Mouse (Mus musculus) T-cell, adult 2 months (primary cell): ENCODE measurements around the gene Atp8a2.

ENCODE experiments used
- DNase-seq: peaks from one replicate; pipeline ENCODE4 v3.0.0; 2022; ENCODE audit warnings: low spot score

Atp8a2 gene

DNA sequence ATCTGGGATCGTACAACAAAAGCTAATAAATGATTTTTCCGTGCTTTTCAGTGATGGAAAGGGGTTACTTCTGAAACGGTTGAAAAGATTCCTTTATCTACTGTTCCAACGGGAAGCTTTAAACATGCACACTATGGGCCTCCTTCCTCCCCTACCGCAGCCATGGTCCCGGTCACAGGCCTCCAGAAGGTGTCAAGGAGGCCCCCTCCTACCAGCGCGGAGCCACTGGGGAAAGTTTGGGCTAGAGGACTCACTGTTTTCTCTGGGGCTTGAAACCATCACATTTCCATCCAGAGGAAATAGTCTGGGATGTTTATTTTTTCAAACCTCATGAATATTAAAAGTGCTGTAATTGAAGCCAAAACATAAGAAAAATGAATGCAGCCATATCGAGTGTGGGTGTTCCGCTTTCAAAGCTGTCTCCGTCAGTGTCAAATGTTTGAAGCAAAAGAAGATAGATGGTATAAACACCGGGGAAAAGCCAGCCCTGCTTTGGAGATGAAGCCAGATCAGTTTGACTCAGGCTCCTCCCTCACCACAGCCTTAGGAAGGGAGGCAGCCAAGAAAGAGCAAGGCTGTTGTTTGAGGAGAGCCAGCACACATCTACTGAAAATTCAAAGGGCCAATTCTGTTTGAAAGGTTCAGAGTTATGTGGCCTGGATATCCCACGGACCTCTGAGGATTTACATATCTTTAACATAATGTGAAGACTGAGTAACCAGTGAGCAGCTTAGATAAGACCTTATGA, 481.1 kb downstream of the Atp8a2 start:
- DNase-seq, result no peak

DNA sequence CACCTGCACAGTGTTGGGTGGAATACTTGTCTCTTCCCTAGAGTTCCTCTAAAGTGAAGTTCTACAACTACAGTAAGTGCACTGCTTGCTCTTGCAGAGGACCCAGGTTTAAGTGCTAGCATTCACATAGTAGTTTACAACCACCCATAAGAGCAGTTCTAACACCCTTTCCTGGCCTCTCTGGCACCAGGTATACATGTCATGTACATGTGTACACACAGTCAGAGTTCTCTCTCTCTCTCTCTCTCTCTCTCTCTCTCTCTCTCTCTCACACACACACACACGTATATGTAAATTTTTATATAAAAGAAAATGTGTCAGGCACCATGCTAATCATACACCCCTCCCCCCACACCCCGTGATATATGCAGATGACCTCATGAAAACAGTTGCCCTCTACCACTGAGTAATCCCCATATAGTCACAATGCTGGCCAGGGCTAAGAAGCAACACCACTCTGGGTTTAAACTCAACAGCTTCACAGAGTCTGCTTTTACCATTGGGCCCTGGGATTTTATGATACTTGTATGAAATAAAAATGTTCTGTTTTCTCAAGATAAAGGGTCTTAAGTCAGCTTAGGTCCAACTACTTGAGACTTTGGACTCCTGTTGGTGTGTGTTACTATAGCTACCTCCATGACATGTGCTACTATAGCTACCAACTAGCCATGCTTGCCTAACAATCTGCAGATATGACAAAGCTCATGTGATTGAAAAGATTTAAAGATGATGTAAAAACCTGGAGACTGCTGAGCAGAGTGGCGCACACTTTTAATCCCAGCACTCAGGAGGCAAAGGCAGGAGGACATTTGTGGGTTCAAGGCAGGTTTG, 487.3 kb downstream of the Atp8a2 start:
- no peak for DNase-seq

DNA sequence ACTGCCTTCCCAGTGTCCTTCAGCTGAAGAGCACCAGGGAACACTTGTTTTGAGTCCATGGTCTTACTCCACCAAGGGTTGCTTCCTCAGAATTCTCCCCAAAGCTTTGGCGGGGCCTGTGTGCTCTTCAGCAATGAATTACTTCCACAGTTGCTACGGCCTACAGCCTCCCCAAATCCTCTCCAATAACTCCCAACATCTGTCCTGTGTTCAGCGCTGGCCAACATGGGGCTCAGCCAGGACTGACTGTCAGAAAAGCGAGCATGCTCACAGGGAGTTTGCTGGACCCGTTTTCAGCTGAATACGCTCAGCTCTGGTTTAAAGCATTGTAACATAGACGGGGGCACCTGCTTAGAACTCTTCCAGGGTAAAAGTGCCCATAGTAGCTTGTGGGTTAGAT, 489.0 kb downstream of the Atp8a2 start:
- DNase-seq, result no peak

DNA sequence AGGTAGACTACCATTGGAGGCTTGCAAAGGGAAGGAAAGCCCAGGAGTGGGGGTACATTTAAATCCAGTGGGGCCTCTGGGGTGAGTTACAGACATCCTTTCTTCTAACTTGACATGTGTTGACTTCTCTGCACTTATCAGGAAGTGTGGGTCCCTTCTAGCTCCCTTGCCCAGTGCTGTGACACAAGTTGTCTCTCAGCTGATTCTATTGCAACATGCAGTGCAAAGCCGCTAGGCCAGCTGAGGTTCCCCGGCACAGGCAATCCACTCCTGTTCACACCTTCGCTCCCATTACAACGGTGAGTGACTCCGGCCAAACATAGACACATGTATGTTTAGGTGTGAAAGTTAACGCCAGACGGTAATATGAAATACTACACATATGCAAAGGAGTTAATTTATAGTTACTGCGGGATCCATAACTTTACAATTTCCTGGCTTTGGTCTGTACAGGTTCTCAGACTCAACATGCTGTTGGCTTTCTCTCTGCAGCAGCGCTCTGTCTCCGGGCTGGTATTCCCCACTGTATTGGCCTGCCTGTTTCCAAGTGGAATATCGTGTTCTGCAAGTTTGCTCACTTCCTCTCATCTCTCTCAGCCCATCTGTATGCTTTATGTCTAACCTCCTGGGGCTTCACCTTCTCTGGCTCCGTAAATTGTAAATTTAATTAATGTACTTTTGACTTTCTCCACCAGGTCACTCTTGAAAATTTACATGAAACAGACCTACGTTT, 491.5 kb downstream of the Atp8a2 start:
- DNase-seq, result no peak

DNA sequence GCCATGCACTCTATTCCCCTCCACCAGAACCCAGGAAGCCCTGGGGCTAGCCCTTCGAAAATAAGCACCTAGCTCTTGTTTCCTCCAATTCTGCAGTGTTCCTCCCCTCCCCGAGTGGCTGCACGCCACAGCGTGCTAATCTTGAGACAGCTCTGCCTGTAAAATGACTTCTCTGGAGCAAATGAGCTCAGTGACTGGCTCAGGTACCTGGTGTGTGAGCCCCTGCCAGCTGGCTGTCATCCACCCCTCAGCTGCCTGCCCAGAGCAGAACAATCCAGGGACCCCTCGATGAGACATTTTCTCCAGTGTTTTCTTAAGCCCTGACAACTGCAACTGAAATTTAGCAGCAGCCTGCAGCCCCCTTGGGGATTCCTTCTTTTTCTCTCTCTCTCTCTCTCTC, 495.5 kb downstream of the Atp8a2 start:
- no peak for DNase-seq

DNA sequence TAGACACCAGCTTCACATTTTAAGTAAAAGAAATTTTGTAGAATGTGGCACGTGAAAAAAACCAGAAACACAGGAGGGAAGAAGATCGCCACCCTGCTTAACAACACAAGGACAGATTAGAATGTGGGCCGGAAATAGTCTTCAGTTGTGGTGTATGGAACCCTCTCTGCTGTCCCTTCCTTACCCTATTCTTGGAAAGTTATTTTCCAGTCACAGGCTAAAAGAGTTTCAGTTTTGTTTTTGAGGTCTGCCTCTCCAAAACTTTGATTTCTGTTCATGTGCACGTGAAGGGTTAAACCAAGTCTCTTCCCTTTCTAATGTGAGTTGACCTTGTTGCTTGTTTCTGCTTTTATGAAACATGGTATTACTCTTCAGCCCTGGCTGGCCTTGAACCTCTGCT, 501.8 kb downstream of the Atp8a2 start:
- no peak for DNase-seq

DNA sequence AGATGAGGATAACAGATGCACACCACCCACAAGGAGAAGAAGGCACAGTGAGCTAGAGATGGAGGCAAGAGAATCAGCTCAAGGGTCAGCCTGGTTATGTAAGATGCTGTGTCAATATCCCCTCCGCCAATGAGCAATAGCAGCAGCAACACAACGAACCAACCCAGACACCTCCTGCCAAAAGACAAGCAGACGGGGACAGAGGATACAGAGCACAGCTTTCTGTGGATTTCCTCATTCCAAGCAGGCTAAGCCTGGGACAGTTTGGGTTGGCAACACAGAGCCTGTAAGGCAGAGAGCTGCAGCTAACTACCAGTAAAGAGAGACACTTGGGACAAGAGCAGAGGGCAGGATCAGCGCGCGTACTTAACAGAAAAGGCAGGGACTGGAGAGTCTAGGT, 504.8 kb downstream of the Atp8a2 start:
- DNase-seq, result no peak

DNA sequence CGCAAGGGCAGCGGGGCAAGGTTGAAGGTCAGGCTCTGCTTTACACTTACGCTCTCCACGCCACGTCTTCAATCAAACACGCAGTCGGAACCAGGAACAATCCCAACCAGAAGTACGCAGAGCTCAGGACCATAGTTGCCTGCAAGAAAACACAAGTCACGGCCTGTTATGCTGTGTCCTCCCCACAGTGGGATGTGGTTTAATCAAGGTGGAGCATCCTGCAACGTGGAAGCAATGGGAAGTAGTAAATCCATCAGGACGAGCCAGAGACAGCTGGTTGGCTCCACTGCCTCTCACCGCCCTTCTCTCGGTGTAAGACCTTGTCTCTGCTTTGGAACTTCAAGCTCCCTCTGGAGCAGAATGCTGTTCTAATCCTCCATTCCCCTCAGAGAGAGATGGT, 505.6 kb downstream of the Atp8a2 start:
- no peak for DNase-seq

DNA sequence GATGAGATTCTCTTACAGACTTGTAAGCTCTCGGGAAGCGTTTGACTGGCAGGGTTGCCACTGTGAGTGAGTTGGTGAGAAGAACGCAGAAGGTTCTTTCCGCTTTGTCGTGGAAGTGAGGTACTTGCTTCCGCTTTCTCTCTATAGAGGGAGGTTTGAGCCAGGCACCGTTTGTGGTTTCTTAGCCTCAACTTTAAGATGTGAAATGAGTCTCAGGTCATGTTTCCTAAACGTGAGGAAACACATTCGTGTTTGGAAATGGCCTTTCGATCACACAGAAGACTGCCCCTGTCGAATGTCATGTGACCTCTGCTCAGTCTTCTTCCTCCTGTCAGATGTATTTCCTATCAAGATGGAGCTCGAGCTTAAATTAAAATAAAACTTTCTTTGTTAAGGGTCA, 506.0 kb downstream of the Atp8a2 start:
- peak; percentile 37 for DNase-seq

DNA sequence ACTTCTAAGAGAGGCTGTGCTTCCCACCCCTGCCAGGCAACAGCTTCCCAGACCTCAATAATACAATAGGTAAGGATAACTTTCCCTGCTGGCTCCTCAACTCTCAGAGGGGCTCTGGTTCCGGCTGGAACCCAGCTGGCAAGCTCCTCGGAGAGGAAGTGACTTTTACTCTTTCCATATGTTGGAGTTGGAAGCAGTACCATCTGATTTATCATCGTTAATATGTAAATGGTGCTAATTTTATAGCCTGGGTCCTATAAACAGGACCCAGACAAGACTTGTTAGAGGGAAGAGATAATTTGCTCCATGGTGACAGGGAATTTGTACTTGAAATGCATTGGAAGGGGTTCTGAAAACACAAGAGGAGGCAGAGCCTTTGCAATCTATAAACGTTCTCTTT, 507.4 kb downstream of the Atp8a2 start:
- DNase-seq, result no peak

DNA sequence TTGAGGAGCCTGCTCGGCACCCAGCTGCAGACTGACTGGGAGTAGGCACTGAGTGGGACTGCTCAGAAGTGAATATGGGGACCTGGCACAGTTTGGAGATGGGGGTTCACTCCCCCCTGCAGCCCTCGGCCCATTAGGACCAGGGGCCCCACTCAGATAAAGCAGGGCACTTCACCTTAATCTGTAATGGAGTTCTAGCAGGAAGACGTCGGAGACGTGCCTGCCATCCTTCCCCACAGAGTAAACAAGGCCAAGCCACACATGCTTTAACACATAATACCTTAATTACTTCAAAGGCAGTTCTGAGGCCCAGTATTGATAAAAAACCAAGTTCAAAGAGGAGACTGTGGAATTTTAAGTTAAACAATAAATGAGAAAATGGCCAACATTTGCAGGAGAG, 510.8 kb downstream of the Atp8a2 start:
- no peak for DNase-seq

DNA sequence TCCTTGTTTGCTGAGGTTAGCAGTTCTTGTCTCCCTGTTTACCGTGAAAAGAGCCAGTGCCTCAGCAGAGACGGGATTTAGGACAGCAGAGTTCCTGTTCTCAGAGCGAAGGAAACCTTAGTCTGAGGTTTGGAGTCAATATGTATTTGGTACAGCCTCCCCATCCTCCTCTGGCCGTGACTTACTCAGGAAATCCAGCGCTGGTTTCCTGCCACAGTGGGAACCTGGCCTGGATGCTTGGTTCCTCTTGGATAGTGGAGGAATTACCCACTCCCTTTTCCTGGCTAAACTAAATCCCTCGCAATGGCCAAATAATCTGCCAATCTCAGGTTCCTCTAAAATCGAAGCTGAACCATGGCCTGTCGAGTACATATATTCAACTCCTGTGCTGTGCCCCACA, 511.6 kb downstream of the Atp8a2 start:
- no peak for DNase-seq

DNA sequence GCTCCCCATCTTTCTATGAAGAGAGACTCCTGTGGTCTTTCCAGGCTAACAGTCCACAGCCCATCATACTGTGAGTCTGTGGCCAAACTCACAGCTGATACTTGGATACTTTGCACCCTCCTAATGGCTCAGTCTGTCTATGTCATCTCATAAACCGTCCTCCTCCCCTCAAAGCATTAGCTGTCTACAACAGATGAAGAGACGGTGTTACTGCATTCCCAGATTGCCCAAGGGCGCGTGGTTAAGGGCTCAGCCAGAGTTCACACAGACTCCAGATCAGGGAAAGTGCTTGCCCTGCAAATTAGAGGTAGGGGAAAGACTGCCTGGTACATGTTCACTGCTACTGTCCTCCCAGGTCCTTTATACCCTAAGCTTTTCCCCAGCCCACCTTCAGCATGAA, 515.1 kb downstream of the Atp8a2 start:
- DNase-seq, result no peak

DNA sequence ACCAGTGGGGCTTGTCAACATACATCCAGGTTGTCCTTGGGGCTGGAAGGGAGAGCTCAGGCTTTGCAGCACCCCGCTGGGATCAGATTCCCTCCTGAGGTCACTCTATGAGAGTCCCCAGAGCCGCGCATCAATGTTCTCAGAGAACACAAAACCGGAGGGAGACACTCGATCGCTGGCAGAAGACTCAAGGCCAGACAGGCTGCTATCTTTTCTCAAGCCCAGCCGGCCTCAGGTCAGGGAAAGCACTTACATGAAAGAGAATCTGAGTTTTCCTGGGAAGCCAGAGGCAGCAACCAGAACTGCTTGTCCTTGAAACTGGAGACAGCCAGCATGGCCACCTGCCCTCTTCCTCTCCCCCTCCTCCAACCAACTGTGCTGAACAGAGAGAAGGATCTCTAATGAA, 519.4 kb downstream of the Atp8a2 start:
- no peak for DNase-seq

DNA sequence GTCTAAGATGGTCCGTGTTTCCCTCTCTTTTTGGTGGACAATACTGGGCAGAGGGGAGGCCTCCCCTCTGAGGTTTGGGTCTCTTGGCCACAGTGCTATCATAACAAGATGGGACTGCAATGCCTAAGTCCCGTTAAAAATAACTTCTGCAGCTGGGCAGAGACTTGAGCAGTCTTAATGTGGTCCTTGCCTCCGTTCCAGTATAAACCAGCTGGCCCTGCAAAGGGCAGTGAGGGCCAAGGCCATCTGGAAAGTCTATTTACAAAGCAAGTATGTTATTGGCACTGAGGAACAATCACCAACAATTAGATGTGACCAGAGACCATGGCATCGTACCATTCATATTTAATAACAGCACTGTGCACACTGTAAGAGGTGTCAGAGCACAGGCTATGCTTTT, 521.6 kb downstream of the Atp8a2 start:
- DNase-seq, result no peak

DNA sequence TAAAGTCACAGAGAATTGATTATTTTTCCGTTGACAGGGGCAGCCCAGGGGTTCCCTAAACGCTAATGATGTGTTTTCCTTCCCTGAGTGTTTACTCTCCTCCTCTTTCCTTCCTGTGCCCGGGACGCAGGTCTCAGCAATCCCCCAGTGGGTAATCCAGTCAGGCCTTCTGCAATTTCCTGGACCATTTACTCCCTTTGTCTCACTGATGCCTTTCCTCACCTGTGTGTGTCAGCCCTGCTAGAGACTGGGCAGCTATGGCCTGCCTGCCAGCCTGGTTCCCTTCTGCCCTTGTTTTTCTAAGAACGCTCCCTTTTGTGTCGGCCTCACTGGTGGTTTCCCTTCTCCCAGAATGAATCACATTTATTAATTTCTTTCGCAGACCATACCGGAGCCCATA, 522.4 kb downstream of the Atp8a2 start:
- DNase-seq, result no peak

DNA sequence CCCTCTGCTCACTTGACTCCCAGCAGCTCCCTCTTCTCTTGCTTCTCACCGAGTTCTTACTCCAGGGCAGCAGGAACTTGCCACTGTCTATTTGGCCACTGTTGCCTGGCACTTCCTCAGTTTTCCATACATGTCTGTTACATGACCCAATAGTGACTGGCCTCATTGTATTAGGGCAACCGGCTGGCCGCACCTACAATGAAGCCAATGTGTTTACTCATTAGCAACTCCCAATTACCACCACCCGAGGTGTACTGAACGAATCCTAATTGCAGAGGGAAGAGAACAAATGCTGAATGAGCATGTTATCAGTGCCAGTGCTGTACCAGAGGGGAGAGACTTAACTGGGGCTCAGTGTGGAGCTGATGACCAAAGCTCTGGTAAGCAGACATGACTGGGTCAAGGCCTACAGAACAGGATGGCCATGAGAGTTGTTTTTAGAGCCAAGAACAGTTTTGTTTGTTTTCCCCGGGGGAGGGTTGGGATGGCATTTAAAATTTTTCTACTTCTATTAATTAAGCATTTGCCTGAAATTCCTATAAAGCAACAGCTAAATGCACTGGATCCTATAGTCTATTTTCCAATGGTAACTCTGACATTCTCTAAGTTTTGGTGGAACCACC, 524.0 kb downstream of the Atp8a2 start:
- DNase-seq, result no peak

DNA sequence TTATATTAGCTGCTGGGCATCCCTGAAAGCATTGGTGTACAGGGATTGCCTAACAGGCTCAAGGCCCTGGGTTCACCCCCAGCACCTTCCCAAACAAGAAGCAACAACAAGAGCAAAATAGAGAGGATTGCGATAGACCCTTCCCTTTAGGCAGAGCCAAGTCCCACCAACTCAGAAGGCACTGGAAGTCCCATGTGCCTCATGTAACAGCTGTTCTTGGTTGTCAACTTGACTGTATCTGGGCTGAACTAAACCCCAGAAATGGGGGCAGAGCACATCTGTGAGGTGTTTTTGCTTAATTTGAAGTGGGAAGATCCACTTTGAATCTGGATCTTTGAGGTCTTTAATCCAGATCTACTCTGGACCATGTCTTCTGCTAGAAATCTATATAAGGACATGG, 539.9 kb downstream of the Atp8a2 start:
- DNase-seq, result no peak

DNA sequence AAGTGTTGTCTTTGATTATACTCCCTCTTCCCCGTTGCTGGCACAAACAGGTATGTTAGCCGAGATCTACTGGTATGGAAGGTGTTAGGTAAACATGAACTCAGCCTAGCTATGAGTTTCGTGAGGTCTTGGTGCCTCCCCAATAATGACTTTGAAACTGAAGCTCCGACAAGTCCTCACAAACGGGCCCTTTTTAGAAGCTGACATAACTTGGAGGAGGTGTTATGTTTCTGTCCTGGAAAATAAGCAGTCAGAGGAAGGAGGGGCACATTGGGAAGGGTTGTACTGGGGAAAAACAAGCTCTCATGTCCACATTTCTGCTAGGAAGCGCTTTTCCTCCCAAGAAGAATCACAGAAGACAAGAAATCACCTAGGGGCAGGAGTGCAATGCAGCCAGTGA, 540.4 kb downstream of the Atp8a2 start:
- no peak for DNase-seq

DNA sequence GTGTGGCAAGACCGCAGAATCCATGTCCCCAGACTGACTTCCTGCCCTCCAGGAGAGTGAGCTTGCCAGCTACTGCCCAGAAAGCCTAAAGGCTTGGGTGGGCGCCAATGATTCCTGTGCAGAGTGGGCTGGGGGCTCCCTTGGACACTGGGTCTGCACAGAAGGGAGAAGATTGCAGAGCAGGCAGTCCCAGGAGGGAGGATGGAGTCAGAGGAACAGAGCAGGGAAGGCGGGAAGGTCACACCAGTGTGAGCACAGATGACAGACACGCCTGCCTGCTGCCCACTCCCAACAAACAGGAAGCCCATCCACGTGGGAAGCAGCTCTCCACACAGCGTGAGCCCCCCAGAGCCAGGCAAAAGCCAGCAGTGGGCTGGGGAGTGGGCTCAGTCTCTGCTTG, 547.6 kb downstream of the Atp8a2 start:
- no peak for DNase-seq

DNA sequence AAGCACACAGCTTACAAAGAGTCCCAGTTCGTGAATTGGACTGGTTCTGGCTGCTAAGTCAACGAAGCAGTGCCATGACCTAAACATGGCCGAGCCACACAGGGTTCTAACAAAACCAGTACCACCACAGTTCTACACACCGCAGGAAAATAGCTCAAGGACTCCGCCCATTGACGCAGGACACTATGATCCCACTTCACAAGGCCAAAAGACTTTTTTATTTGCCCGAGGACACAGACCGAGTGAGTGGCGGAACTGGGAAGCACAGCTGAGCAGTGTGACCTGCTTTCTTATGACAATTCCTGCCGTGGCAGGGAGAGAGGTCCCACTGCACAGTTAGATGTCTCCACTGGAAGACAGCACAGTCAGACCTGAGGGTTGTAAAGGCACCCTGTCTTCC, 548.4 kb downstream of the Atp8a2 start:
- DNase-seq, result no peak

DNA sequence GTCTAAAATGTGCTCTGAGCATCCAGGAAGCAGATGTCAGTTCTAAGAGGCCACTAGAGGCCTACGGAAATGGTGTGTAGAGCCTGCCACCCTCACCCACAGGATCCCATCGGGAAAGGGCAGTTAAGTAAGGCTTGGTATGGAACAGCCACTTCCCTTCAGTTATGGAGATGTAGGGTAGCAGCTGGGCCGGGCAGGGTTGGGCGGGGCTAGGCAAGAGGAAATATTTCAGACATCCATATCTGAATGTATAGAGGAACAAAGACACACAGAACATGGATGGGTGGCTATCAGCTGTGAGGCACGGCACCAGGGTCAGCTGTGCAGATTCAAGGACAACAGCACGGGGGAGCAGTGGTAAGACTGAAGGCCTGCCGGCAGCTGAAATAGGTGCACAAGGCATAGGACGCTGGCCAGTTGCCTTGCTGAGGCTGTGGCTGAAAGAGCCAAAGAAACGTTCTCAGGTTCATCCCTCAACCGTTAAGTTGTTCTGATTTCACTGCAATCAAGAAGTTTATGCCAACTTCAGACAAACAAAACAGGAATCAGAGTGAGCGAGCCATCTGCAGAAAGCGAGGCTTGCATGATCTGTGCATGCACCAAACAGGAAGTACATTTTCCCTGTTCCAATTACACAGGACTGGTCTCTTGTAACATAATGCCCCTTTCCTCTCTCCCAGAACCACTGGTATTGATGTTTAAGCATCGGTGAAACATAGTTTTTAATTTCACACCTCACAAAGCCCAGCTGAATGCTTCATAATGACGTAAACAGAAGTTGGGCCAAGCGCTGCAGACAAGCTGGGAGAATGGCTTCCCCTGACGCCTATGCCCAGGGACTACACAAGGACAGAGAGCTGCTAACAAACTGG, 549.9 kb downstream of the Atp8a2 start:
- no peak for DNase-seq
